Comparison of ENCODE assay signal across 1 mouse cellular context in genomic region chr2:119587383-119587782, GRCm38 (mm10).
TF ChIP-seq lines count a peak whose summit lies in the region.

No protein-coding gene starts in this region.

TF ChIP-seq in CH12.LX, 34 proteins besides CTCF, POLR2A, EP300 and RAD21 (continued from another document):
- 0 out of 2 replicates have a peak, but pooled peaks have one; percentile 58 for TF ChIP-seq MYC (IDR thresholded peaks at IDR 0.05; ENCODE audit: low read depth, low read length)
- no peak for TF ChIP-seq MAX (IDR thresholded peaks at IDR 0.05; ENCODE audit: low read length)
- peak; percentile 63 for TF ChIP-seq ZC3H11A (IDR thresholded peaks at IDR 0.05; ENCODE audit: low read depth, low read length)
- no peak for TF ChIP-seq UBTF (IDR thresholded peaks at IDR 0.05; ENCODE audit: low read depth, low read length)
- no peak for TF ChIP-seq ZNF384 (IDR thresholded peaks at IDR 0.05; ENCODE audit: low read depth, low read length)
- no peak for TF ChIP-seq IRF4 (IDR thresholded peaks at IDR 0.05; ENCODE audit: low read depth, low read length)
- TF ChIP-seq RCOR1 (conservative IDR thresholded peaks at IDR 0.05; ENCODE audit: low read depth, low read length) = no peak
- TF ChIP-seq MAZ (IDR thresholded peaks at IDR 0.05; ENCODE audit: low read depth, low read length) = 0 out of 2 replicates have a peak, but pooled peaks have one; percentile 33
- no peak for TF ChIP-seq ETS1 (conservative IDR thresholded peaks at IDR 0.05; ENCODE audit: low read depth, low read length)
- 0 out of 2 replicates have a peak, but pooled peaks have one; percentile 28 for TF ChIP-seq MEF2A (IDR thresholded peaks at IDR 0.05; ENCODE audit: borderline replicate concordance, low read depth, low read length)
TF ChIP-seq in CH12.LX: peak in this region for 9.
